Mouse (Mus musculus) embryonic stem cell, embryonic (primary cell): ENCODE measurements around the gene Lgr6.

ENCODE experiments used
- CTCF ChIA-PET, 4 experiments: fragments of 300-600 bp in 2 of 4; fragments of 350-600 bp in 2 of 4; sonication (Branson Sonifier 250); formaldehyde crosslinking; loops; one replicate each; lab custom pipeline; 2022; ENCODE audit warnings: inconsistent platforms in 2 of 4; lab: Charles Lee
- POLR2A ChIA-PET, 4 experiments: fragments of 300-600 bp in 2 of 4; fragments of 350-600 bp in 2 of 4; sonication (Branson Sonifier 250); formaldehyde crosslinking; loops; one replicate each; lab custom pipeline; 2022; ENCODE audit warnings: antibody characterized with exemption in 4 of 4, inconsistent platforms in 1 of 4; lab: Charles Lee

The Lgr6 gene

GRCm38 (mm10) chr1:135076470-135076869, 28.6 kb downstream of the Lgr6 start:
- POLR2A ChIA-PET = interaction anchor here in 1 of 4 experiments (0.9 to 1.2 kb wide), 2 partner anchors 8 to 100 kb away, joined by 3 to 5 read pairs; no protein-coding TSS in a partner anchor
- CTCF ChIA-PET = no interaction called here

DNA sequence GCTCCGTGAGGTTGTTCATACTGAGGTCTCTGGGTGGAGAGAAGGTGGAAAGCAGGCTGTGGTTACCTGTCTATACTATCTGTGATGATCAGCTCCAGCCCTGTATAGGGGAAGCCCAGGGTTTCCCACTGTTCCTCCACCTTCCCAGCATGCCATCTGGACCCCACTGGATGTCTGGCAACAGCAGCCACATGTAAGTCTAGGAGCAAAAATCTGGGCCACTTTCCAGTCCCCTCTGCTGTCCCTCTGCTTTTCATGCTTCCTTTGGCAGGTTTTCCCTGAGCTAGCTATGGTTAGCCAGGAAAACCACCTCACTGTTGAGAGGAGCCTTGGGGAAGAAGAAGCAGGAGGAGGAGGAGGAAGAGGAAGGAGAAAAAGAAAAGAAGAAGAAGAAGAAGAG, 29.8 kb downstream of the Lgr6 start:
- ChIA-PET CTCF (interaction anchor here in 2 of 4 experiments (1.0 to 1.1 kb wide), 3 partner anchors 37 to 219 kb away, joined by 3 to 4 read pairs (median 4); no protein-coding TSS in a partner anchor), POLR2A (interaction anchor here in 1 of 4 experiments (0.6 kb wide), 1 partner anchor 713 kb away, joined by 3 read pairs; the partner anchor contains the start of gene Tmem183a)

- ChIA-PET CTCF (interaction anchor here in 2 of 4 experiments (0.6 to 2.6 kb wide), 4 partner anchors 10 to 38 kb away, joined by 3 to 10 read pairs (median 3); partner anchors contain the start of gene Lgr6 (in 1 of the 2)), POLR2A (interaction anchor here in 1 of 4 experiments (0.5 to 1.5 kb wide), 2 partner anchors 56 to 91 kb away, joined by 3 to 4 read pairs; no protein-coding TSS in a partner anchor)
Observed at GRCm38 (mm10) chr1:135072643-135073042, 32.4 kb downstream of the Lgr6 start.

DNA sequence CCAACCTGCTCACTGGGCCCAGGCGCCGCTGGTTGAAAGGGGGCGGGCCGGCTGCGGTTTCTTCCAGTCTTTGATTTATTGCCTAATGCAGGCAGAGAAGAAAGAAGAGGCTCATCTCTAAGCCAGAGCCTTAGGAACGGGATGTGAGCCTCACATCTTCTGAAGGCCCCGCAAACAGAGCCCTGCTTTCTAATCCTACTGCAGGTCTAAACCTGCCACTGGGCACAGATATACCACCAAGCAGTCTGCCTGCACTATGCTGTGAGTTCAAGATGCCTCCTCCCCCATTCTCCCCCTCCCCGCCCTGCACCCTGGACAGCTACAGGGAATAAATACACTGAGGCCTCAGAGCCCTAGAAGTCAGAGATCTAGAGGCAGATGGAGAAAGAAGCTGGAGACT, 35.2 kb downstream of the Lgr6 start:
- ChIA-PET CTCF (interaction anchor here in 1 of 4 experiments (0.5 kb wide), 1 partner anchor 1638 kb away, joined by 3 read pairs; no protein-coding TSS in a partner anchor), POLR2A (interaction anchor here in 1 of 4 experiments (0.6 kb wide), 1 partner anchor 542 kb away, joined by 3 read pairs; no protein-coding TSS in a partner anchor)

- CTCF ChIA-PET = no interaction called here
- POLR2A ChIA-PET = interaction anchor here in 1 of 4 experiments (0.6 kb wide), 1 partner anchor 521 kb away, joined by 3 read pairs; no protein-coding TSS in a partner anchor
Observed at GRCm38 (mm10) chr1:135064525-135064924, 40.6 kb downstream of the Lgr6 start.

DNA sequence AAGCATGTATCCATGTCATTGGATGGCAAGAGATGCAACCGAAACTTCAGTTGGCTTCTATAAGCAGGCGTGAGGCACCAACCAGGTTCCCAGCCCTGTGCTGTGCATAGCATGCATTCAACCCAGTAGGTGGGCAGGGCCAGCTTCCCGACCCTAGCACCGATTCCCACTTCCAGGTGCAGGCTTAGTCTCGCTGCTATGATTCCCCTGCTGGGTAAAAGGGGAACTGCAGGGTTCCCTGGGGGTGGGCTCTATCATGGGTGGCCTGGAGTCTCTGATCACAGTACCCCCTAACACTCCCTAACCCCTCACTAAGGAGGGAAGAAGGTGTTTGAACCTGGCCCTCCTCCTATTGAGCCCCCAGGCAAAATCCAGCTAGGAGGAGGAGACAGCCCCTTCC, 42.1 kb downstream of the Lgr6 start:
- POLR2A ChIA-PET = interaction anchor here in 1 of 4 experiments (0.6 kb wide), 1 partner anchor 71 kb away, joined by 3 read pairs; no protein-coding TSS in a partner anchor
- CTCF ChIA-PET = interaction anchor here in 3 of 4 experiments (0.6 to 1.2 kb wide), 5 partner anchors 9 to 48 kb away, joined by 3 read pairs; no protein-coding TSS in a partner anchor

GRCm38 (mm10) chr1:135061300-135061699, 43.8 kb downstream of the Lgr6 start:
- ChIA-PET CTCF (interaction anchor here in 2 of 4 experiments (0.6 to 0.7 kb wide), 3 partner anchors 44 to 637 kb away, joined by 4 read pairs; no protein-coding TSS in a partner anchor), POLR2A (no interaction called here)

DNA sequence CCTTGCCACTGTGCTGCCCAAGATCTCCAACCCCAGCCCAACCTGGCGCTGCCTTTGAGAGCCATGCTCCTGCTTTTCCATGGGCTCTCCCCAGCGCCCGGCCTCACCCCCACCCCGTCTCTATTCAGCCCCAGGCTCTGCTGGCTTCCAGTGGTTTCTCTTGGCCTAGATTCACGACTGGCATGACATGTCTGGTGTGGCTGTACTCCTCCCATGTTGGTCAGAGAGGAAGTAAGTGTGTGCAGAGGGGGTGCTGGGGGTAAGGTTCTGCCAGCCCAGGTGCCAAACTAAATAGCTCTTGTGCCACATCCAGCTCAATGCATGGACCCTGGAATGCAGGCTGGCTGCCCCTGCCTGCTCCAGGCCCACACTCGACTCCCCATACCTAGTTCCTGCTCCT, 44.9 kb downstream of the Lgr6 start:
- POLR2A ChIA-PET = no interaction called here
- CTCF ChIA-PET = interaction anchor here in 2 of 4 experiments (0.6 to 0.9 kb wide), 2 partner anchors 70 to 370 kb away, joined by 3 to 5 read pairs; partner anchors contain the start of gene Ipo9 (in 1 of the 2)

- POLR2A ChIA-PET = no interaction called here
- CTCF ChIA-PET = no interaction called here
Observed at GRCm38 (mm10) chr1:135056901-135057300, 48.2 kb downstream of the Lgr6 start.

DNA sequence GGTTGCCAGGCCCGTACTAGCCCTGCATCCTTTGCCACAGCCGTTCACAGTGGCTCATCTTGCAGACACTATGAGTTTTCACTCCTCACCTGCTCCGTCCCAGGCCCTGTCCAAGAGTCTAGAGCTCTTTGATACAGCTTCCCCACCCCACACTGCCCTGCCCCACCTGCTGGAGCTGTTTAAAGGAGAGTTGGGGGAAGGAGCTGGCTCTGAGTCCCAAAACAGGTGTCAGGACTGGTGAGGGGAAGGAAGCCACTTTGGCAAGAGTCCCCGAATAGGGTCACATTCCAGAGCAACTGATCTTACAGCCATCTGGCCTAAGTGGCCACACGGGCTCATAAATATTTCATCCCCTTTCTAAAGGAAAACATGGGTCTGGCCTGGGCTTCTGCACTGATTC, 51.0 kb downstream of the Lgr6 start:
- ChIA-PET POLR2A (no interaction called here), CTCF (interaction anchor here in 1 of 4 experiments (0.7 to 0.8 kb wide), 2 partner anchors 9 to 23 kb away, joined by 3 to 4 read pairs; no protein-coding TSS in a partner anchor)

GRCm38 (mm10) chr1:135044439-135044838, 60.6 kb downstream of the Lgr6 start:
- POLR2A ChIA-PET = interaction anchor here in 1 of 4 experiments (0.7 kb wide), 1 partner anchor 38 kb away, joined by 3 read pairs; no protein-coding TSS in a partner anchor

GRCm38 (mm10) chr1:135036297-135036696, 68.8 kb downstream of the Lgr6 start:
- CTCF ChIA-PET = interaction anchor here in 3 of 4 experiments (0.7 to 1.3 kb wide), 3 partner anchors 9 to 96 kb away, joined by 3 to 6 read pairs (median 3); partner anchors contain the start of gene Ptpn7 (in 1 of the 3)

More at GRCm38 (mm10) chr1:135044439-135044838, 60.6 kb downstream of the Lgr6 start:
- CTCF ChIA-PET = no interaction called here

GRCm38 (mm10) chr1:135032658-135033057, 72.4 kb downstream of the Lgr6 start:
- CTCF ChIA-PET = interaction anchor here in 1 of 4 experiments (1.5 kb wide), 1 partner anchor 9 kb away, joined by 3 read pairs; no protein-coding TSS in a partner anchor
- POLR2A ChIA-PET = no interaction called here

More at GRCm38 (mm10) chr1:135036297-135036696, 68.8 kb downstream of the Lgr6 start:
- POLR2A ChIA-PET = interaction anchor here in 1 of 4 experiments (0.9 kb wide), 1 partner anchor 1053 kb away, joined by 3 read pairs; no protein-coding TSS in a partner anchor

GRCm38 (mm10) chr1:135030121-135030520, 75.0 kb downstream of the Lgr6 start:
- ChIA-PET CTCF (interaction anchor here (0.6 to 1.3 kb wide), 6 partner anchors 9 to 81 kb away, joined by 3 to 7 read pairs (median 4); partner anchors contain the start of gene Lgr6 (in 2 of the 4)), POLR2A (no interaction called here)

DNA sequence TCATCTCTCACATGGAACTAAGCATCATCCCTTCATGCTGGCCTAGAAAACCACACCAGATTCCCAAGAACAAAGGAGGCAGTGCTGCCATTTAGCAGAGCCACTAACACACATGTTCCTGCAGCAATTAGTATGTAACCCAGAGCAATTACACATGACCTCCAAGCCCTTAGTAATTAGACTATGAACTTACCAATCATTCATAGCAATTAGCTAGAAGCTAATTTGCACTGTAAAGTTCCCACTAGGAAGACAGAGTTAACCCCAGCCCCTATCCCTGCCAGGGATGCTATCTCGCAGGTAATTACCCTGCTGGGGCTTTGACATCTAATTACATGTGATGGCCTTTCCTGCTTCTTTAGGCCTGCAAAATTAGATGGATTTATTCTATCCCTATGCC, 78.8 kb downstream of the Lgr6 start:
- POLR2A ChIA-PET = no interaction called here
- CTCF ChIA-PET = interaction anchor here in 2 of 4 experiments (0.6 to 1.5 kb wide), 3 partner anchors 44 to 345 kb away, joined by 3 to 19 read pairs (median 5); no protein-coding TSS in a partner anchor

DNA sequence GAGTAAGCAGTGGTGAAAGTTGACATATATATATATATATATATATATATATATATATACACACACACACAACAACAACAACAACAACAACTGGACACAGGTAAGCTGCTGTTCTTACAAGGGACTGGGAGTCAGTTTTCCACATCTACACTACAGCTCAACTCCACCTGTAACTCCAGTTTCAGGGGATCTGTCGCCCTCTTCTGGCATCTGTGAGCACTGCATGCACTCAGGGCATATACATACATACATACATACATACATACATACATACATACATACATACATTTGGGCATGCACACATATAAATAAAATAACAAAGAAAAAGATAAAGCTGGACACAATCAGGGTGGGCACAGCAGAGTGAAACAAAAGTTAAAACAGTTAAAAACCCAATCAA, 81.5 kb downstream of the Lgr6 start:
- CTCF ChIA-PET = interaction anchor here (0.6 to 2.3 kb wide), 14 partner anchors 8 to 757 kb away, joined by 3 to 9 read pairs (median 4); no protein-coding TSS in a partner anchor
- POLR2A ChIA-PET = interaction anchor here in 2 of 4 experiments (0.6 to 1.6 kb wide), 4 partner anchors 62 to 534 kb away, joined by 3 to 5 read pairs (median 4); partner anchors contain the start of gene Ube2t (in 1 of the 2)

- CTCF ChIA-PET = interaction anchor here in 2 of 4 experiments (0.5 to 1.3 kb wide), 2 partner anchors 85 to 88 kb away, joined by 3 read pairs; no protein-coding TSS in a partner anchor
Observed at GRCm38 (mm10) chr1:135021936-135022335, 83.1 kb downstream of the Lgr6 start.

GRCm38 (mm10) chr1:135020970-135021369, 84.1 kb downstream of the Lgr6 start:
- POLR2A ChIA-PET = interaction anchor here in 1 of 4 experiments (0.6 kb wide), 1 partner anchor 43 kb away, joined by 3 read pairs; no protein-coding TSS in a partner anchor
- CTCF ChIA-PET = interaction anchor here in 2 of 4 experiments (0.7 to 1.3 kb wide), 2 partner anchors 89 to 358 kb away, joined by 3 read pairs; no protein-coding TSS in a partner anchor

More at GRCm38 (mm10) chr1:135021936-135022335, 83.1 kb downstream of the Lgr6 start:
- POLR2A ChIA-PET = no interaction called here
